1 mouse cellular context compared by ENCODE assay signal in genomic region chr16:96127657-96128344, GRCm38 (mm10).
TF ChIP-seq lines count a peak whose summit lies in the region.

TSS of gene Hmgn1 (minus strand) at chr16:96127729.

TF ChIP-seq in CH12.LX, 34 proteins besides CTCF, POLR2A, EP300 and RAD21 (continued from another document):
- TF ChIP-seq SIN3A (IDR thresholded peaks at IDR 0.05; ENCODE audit: low read length): peak; percentile 86
- TF ChIP-seq CHD2 (IDR thresholded peaks at IDR 0.05; ENCODE audit: low read length): peak; percentile 60; the same call in 1 of the 2 replicates
- no peak for TF ChIP-seq JUN (IDR thresholded peaks at IDR 0.05; ENCODE audit: insufficient read depth, low read depth, low read length)
- TF ChIP-seq MXI1 (IDR thresholded peaks at IDR 0.05; ENCODE audit: low read depth, low read length): peak; percentile 85
- 0 out of 2 replicates have a peak, but pooled peaks have one; percentile 64 for TF ChIP-seq KAT2A (IDR thresholded peaks at IDR 0.05; ENCODE audit: insufficient replicate concordance, low read length)
- 0 out of 2 replicates have a peak, but pooled peaks have one; percentile 58 for TF ChIP-seq RCOR1 (conservative IDR thresholded peaks at IDR 0.05; ENCODE audit: low read depth, low read length)
- no peak for TF ChIP-seq ZKSCAN1 (IDR thresholded peaks at IDR 0.05; ENCODE audit: borderline replicate concordance, low read depth, low read length)
- TF ChIP-seq TBP (conservative IDR thresholded peaks at IDR 0.05; ENCODE audit: low read depth, low read length): no peak
- TF ChIP-seq HCFC1 (IDR thresholded peaks at IDR 0.05; ENCODE audit: low read depth, low read length): peak; percentile 73
- TF ChIP-seq ZNF384 (IDR thresholded peaks at IDR 0.05; ENCODE audit: low read depth, low read length): no peak
- TF ChIP-seq CHD1 (IDR thresholded peaks at IDR 0.05; ENCODE audit: low read depth, low read length): no peak
- peak; percentile 48 for TF ChIP-seq IRF4 (IDR thresholded peaks at IDR 0.05; ENCODE audit: low read depth, low read length)
- TF ChIP-seq E2F4 (IDR thresholded peaks at IDR 0.05; ENCODE audit: insufficient replicate concordance, low read depth, low read length): no peak
- peak; percentile 100 for TF ChIP-seq NRF1 (IDR thresholded peaks at IDR 0.05; ENCODE audit: low read depth, low read length)
- 0 out of 2 replicates have a peak, but pooled peaks have one; percentile 41 for TF ChIP-seq ETS1 (conservative IDR thresholded peaks at IDR 0.05; ENCODE audit: low read depth, low read length)
- no peak; the same call in 1 of the 2 replicates for TF ChIP-seq JUND (conservative IDR thresholded peaks at IDR 0.05; ENCODE audit: low read depth, low read length)
- no peak for TF ChIP-seq ZC3H11A (IDR thresholded peaks at IDR 0.05; ENCODE audit: low read depth, low read length)
- TF ChIP-seq POLR2AphosphoS2 (IDR thresholded peaks at IDR 0.05; ENCODE audit: low read depth, low read length): peak; percentile 91
- TF ChIP-seq ZMIZ1 (IDR thresholded peaks at IDR 0.05; ENCODE audit: low read depth, low read length): peak; percentile 89; the same call in 1 of the 2 replicates
- TF ChIP-seq GABPA (IDR thresholded peaks at IDR 0.05; ENCODE audit: insufficient replicate concordance, low read depth, low read length): no peak
- TF ChIP-seq SMC3 (IDR thresholded peaks at IDR 0.05; ENCODE audit: low read depth, low read length): no peak; the same call in 1 of the 2 replicates
TF ChIP-seq in CH12.LX: peak in this region for 22.
